Mouse (Mus musculus) midbrain, embryonic 13.5 days (tissue): Measurements from ENCODE around the gene Inpp5f. TPM values are rescaled to one million over a fixed set of nuclear protein-coding genes. Genes with fewer than 3 reads are reported as not detected.
"Not testable (repeated sequence)": the region's sequence is repeated elsewhere in the genome, so short reads cannot be mapped to it uniquely, and the experiment has no call there.

ENCODE experiments used
- ATAC-seq: fragments of 200-750 bp; cut with Nextera tagmentation; 2 replicates; pipeline ENCODE4 v1.8.0; 2017; ENCODE audit warnings: mild to moderate bottlenecking, moderate TSS enrichment, moderate library complexity
- H3K27ac ChIP-seq: fragments of 300-500 bp; sonication (generic); 2 replicates; pipeline ENCODE4 v1.5.1; 2015; ENCODE audit warnings: inconsistent platforms, mild to moderate bottlenecking, moderate library complexity
- H3K27me3 ChIP-seq: fragments of 300-500 bp; sonication (generic); 2 replicates; pipeline ENCODE4 v1.6.1; 2015; ENCODE audit warnings: mild to moderate bottlenecking, inconsistent platforms
- H3K36me3 ChIP-seq: fragments of 300-500 bp; sonication (generic); 2 replicates; pipeline ENCODE4 v1.6.1; 2015; ENCODE audit warnings: mild to moderate bottlenecking, inconsistent platforms
- H3K4me1 ChIP-seq: fragments of 300-500 bp; sonication (generic); replicated peaks from 2 replicates; pipeline ENCODE4 v1.6.1; 2015; ENCODE audit warnings: inconsistent platforms
- H3K4me2 ChIP-seq: fragments of 300-500 bp; sonication (generic); replicated peaks from 2 replicates; pipeline ENCODE4 v1.6.1; 2015; ENCODE audit warnings: moderate library complexity, mild to moderate bottlenecking, inconsistent platforms
- H3K4me3 ChIP-seq: fragments of 300-500 bp; sonication (generic); replicated peaks from 2 replicates; pipeline ENCODE4 v1.5.1; 2015; ENCODE audit warnings: mild to moderate bottlenecking, inconsistent platforms
- H3K9ac ChIP-seq: fragments of 300-500 bp; sonication (generic); replicated peaks from 2 replicates; pipeline ENCODE4 v1.6.1; 2015; ENCODE audit warnings: mild to moderate bottlenecking, inconsistent platforms
- H3K9me3 ChIP-seq: fragments of 300-500 bp; sonication (generic); 2 replicates; pipeline ENCODE4 v1.6.1; 2016; ENCODE audit warnings: mild to moderate bottlenecking, inconsistent platforms
- WGBS: fragments of 180-500 bp; shearing (Covaris S2); methylation state at CpG from one replicate; pipeline ENCODE4 v1.1.7; 2015; 5-methylcytosine and 5-hydroxymethylcytosine counted together
- polyA plus RNA-seq: library from polyadenylated mRNA; unstranded; fragments of >200 nt; fragmentation: Nextera tagmentation; extraction: Ambion mirVana; gene quantifications from 2 replicates; pipeline ENCODE4 v1.2.1, GENCODE M21; 2015

Gene Inpp5f
- polyA plus RNA-seq, 1 experiment from 2014 or later = 306 TPM

GRCm38 (mm10) chr7:128672408-128673010 lies 61.4 kb downstream of the Inpp5f start:
- Histone ChIP-seq H3K4me3 (peak overlapping the region; percentile 8; the same call in 1 of the 2 replicates), H3K4me2 (peak overlapping the region; percentile 40), H3K9ac (peak overlapping the region; percentile 30), H3K4me1 (peaks cover 35% of the 10 kb centered on the region), H3K27ac (peak overlapping the region; percentile 86), H3K27me3 (no peaks in the 10 kb centered on the region), H3K36me3 (peaks cover 9% of the 10 kb centered on the region; the same call in 1 of the 2 replicates), H3K9me3 (no peaks in the 10 kb centered on the region)
- ATAC-seq = peak; percentile 93
- WGBS = 3% methylated on average over 15 of the region's 15 CpGs

- H3K9ac ChIP-seq = no peak overlapping the region
- peaks cover 4% of the 10 kb centered on the region; the same call in 1 of the 2 replicates for H3K4me1 ChIP-seq
- no peak overlapping the region for H3K4me3 ChIP-seq
- no peak for ATAC-seq
- peaks cover 19% of the 10 kb centered on the region for H3K36me3 ChIP-seq
- H3K27me3 ChIP-seq = no peaks in the 10 kb centered on the region
- 77% methylated on average over 3 of the region's 3 CpGs for WGBS
- no peak overlapping the region for H3K27ac ChIP-seq
- H3K4me2 ChIP-seq = no peak overlapping the region
- H3K9me3 ChIP-seq = no peaks in the 10 kb centered on the region
Measured at GRCm38 (mm10) chr7:128678546-128678945, 67.4 kb downstream of the Inpp5f start.

- H3K9ac ChIP-seq = peak overlapping the region; percentile 67
- H3K4me1 ChIP-seq = peaks cover 20% of the 10 kb centered on the region
- ATAC-seq = peak; percentile 85
- H3K4me2 ChIP-seq = peak overlapping the region; percentile 55
- H3K27me3 ChIP-seq = no peaks in the 10 kb centered on the region
- H3K4me3 ChIP-seq = peak overlapping the region; percentile 49
- H3K9me3 ChIP-seq = peaks cover 12% of the 10 kb centered on the region; the same call in 1 of the 2 replicates
- 59% methylated on average over 56 of the region's 56 CpGs for WGBS
- peak overlapping the region; percentile 95 for H3K27ac ChIP-seq
- H3K36me3 ChIP-seq = peaks cover 58% of the 10 kb centered on the region
Measured at GRCm38 (mm10) chr7:128687821-128688564, 76.9 kb downstream of the Inpp5f start.

- ATAC-seq = no peak
- H3K27ac ChIP-seq = peak overlapping the region; percentile 87
- H3K4me3 ChIP-seq = peak overlapping the region; percentile 49
- H3K27me3 ChIP-seq = no peaks in the 10 kb centered on the region
- WGBS = 62% methylated on average over 8 of the region's 8 CpGs
- H3K4me1 ChIP-seq = peaks cover 20% of the 10 kb centered on the region
- peak overlapping the region; percentile 55 for H3K4me2 ChIP-seq
- H3K9ac ChIP-seq = peak overlapping the region; percentile 57
- H3K9me3 ChIP-seq = peaks cover 12% of the 10 kb centered on the region; the same call in 1 of the 2 replicates
- peaks cover 62% of the 10 kb centered on the region for H3K36me3 ChIP-seq
Measured at GRCm38 (mm10) chr7:128689347-128689746, 78.2 kb downstream of the Inpp5f start.

- peak overlapping the region; percentile 55 for H3K4me2 ChIP-seq
- peaks cover 12% of the 10 kb centered on the region; the same call in 1 of the 2 replicates for H3K9me3 ChIP-seq
- H3K4me3 ChIP-seq = peak overlapping the region; percentile 49
- peak overlapping the region; percentile 63 for H3K9ac ChIP-seq
- ATAC-seq = peak; percentile 64
- 14% methylated on average over 7 of the region's 7 CpGs for WGBS
- H3K27me3 ChIP-seq = no peaks in the 10 kb centered on the region
- peak overlapping the region; percentile 87 for H3K27ac ChIP-seq
- H3K36me3 ChIP-seq = peaks cover 62% of the 10 kb centered on the region
- H3K4me1 ChIP-seq = peaks cover 20% of the 10 kb centered on the region
Measured at GRCm38 (mm10) chr7:128690070-128690469, 78.9 kb downstream of the Inpp5f start.

- H3K4me3 ChIP-seq = peak overlapping the region; percentile 49
- H3K36me3 ChIP-seq = peaks cover 59% of the 10 kb centered on the region
- peaks cover 12% of the 10 kb centered on the region; the same call in 1 of the 2 replicates for H3K9me3 ChIP-seq
- peak overlapping the region; percentile 87 for H3K27ac ChIP-seq
- peak; percentile 58 for ATAC-seq
- no peaks in the 10 kb centered on the region for H3K27me3 ChIP-seq
- WGBS = 16% methylated on average over 7 of the region's 7 CpGs
- H3K4me2 ChIP-seq = peak overlapping the region; percentile 55
- H3K9ac ChIP-seq = peak overlapping the region; percentile 63
- peaks cover 20% of the 10 kb centered on the region for H3K4me1 ChIP-seq
Measured at GRCm38 (mm10) chr7:128690796-128691195, 79.7 kb downstream of the Inpp5f start.

GRCm38 (mm10) chr7:128692163-128692562 lies 81.0 kb downstream of the Inpp5f start:
- ATAC-seq = no peak
- H3K36me3 ChIP-seq = peaks cover 50% of the 10 kb centered on the region
- H3K4me3 ChIP-seq = no peak overlapping the region
- peak overlapping the region; percentile 60 for H3K27ac ChIP-seq
- H3K9me3 ChIP-seq = peaks cover 4% of the 10 kb centered on the region; the same call in 1 of the 2 replicates
- peak overlapping the region; percentile 9; the same call in 1 of the 2 replicates for H3K4me2 ChIP-seq
- WGBS = 94% methylated on average over 7 of the region's 7 CpGs
- H3K27me3 ChIP-seq = no peaks in the 10 kb centered on the region
- H3K9ac ChIP-seq = no peak overlapping the region
- H3K4me1 ChIP-seq = peaks cover 20% of the 10 kb centered on the region

- 92% methylated on average over 10 of the region's 10 CpGs for WGBS
- no peak for ATAC-seq
- no peaks in the 10 kb centered on the region for H3K27me3 ChIP-seq
- peaks cover 58% of the 10 kb centered on the region for H3K36me3 ChIP-seq
- H3K9ac ChIP-seq = no peak overlapping the region
- no peaks in the 10 kb centered on the region for H3K9me3 ChIP-seq
- H3K4me2 ChIP-seq = no peak overlapping the region
- no peak overlapping the region for H3K4me3 ChIP-seq
- peaks cover 20% of the 10 kb centered on the region for H3K4me1 ChIP-seq
- no peak overlapping the region for H3K27ac ChIP-seq
Measured at GRCm38 (mm10) chr7:128694848-128695247, 83.7 kb downstream of the Inpp5f start.

GRCm38 (mm10) chr7:128699959-128700358 lies 88.8 kb downstream of the Inpp5f start:
- H3K36me3 ChIP-seq = peaks cover 78% of the 10 kb centered on the region
- ATAC-seq, H3K9me3 ChIP-seq, H3K27me3 ChIP-seq, H3K4me1 ChIP-seq, H3K4me3 ChIP-seq, H3K4me2 ChIP-seq, H3K9ac ChIP-seq, H3K27ac ChIP-seq: not testable (repeated sequence)
- WGBS = 92% methylated on average over 6 of the region's 6 CpGs

GRCm38 (mm10) chr7:128705735-128706134 lies 94.6 kb downstream of the Inpp5f start:
- WGBS = 28% methylated on average over 4 of the region's 4 CpGs
- H3K4me1 ChIP-seq = no peaks in the 10 kb centered on the region

GRCm38 (mm10) chr7:128717991-128718390 lies 106.9 kb downstream of the Inpp5f start:
- H3K36me3 ChIP-seq = peaks cover 88% of the 10 kb centered on the region
- H3K4me2 ChIP-seq = no peak overlapping the region
- H3K4me3 ChIP-seq = no peak overlapping the region
- H3K4me1 ChIP-seq = no peaks in the 10 kb centered on the region
- no peak overlapping the region for H3K27ac ChIP-seq
- no peaks in the 10 kb centered on the region for H3K27me3 ChIP-seq
- WGBS = 79% methylated on average over 4 of the region's 4 CpGs
- no peaks in the 10 kb centered on the region for H3K9me3 ChIP-seq
- no peak overlapping the region for H3K9ac ChIP-seq
- no peak for ATAC-seq

More at GRCm38 (mm10) chr7:128705735-128706134, 94.6 kb downstream of the Inpp5f start:
- Histone ChIP-seq H3K4me2 (no peak overlapping the region), H3K27me3 (no peaks in the 10 kb centered on the region), H3K36me3 (peaks cover 90% of the 10 kb centered on the region), H3K9ac (no peak overlapping the region), H3K4me3 (no peak overlapping the region), H3K27ac (no peak overlapping the region), H3K9me3 (no peaks in the 10 kb centered on the region)
- peak; percentile 92 for ATAC-seq

GRCm38 (mm10) chr7:128724761-128725160 lies 113.6 kb downstream of the Inpp5f start:
- WGBS = 41% methylated on average over 4 of the region's 4 CpGs
- Histone ChIP-seq H3K4me2 (no peak overlapping the region), H3K27ac (no peak overlapping the region), H3K4me1 (peaks cover 18% of the 10 kb centered on the region), H3K36me3 (peaks cover 35% of the 10 kb centered on the region), H3K9ac (no peak overlapping the region), H3K9me3 (no peaks in the 10 kb centered on the region), H3K4me3 (no peak overlapping the region), H3K27me3 (no peaks in the 10 kb centered on the region)
- ATAC-seq = peak; percentile 74
